Mouse (Mus musculus): ENCODE measurements around the gene Pbx1.

Gene Pbx1

GRCm38 (mm10) chr1:168295782-168296181, 136.3 kb downstream of the Pbx1 start:
- no peak for DNase-seq

GRCm38 (mm10) chr1:168293673-168294072, 138.4 kb downstream of the Pbx1 start:
- no peak for DNase-seq

GRCm38 (mm10) chr1:168292106-168292505, 140.0 kb downstream of the Pbx1 start:
- DNase-seq: no peak

GRCm38 (mm10) chr1:168291643-168292040, 140.4 kb downstream of the Pbx1 start:
- no peak for DNase-seq

- peak; percentile 59 to 71 for DNase-seq
Observed at GRCm38 (mm10) chr1:168291001-168291642, 140.9 kb downstream of the Pbx1 start.

- DNase-seq: no peak
Observed at GRCm38 (mm10) chr1:168290236-168290985, 141.7 kb downstream of the Pbx1 start.

- DNase-seq: peak; percentile 55 to 65
Observed at GRCm38 (mm10) chr1:168288891-168289545, 143.1 kb downstream of the Pbx1 start.

- DNase-seq: peak; percentile 38 to 52
Observed at GRCm38 (mm10) chr1:168287843-168288591, 144.1 kb downstream of the Pbx1 start.

GRCm38 (mm10) chr1:168286862-168287650, 145.0 kb downstream of the Pbx1 start:
- no peak for DNase-seq

GRCm38 (mm10) chr1:168284566-168285141, 147.4 kb downstream of the Pbx1 start:
- DNase-seq: no peak

GRCm38 (mm10) chr1:168283841-168284565, 148.1 kb downstream of the Pbx1 start:
- DNase-seq: no peak

- DNase-seq: no peak
Observed at GRCm38 (mm10) chr1:168283421-168283820, 148.6 kb downstream of the Pbx1 start.

GRCm38 (mm10) chr1:168275678-168276077, 156.4 kb downstream of the Pbx1 start:
- DNase-seq: no peak

GRCm38 (mm10) chr1:168274296-168274695, 157.8 kb downstream of the Pbx1 start:
- DNase-seq: no peak

- DNase-seq: no peak
Observed at GRCm38 (mm10) chr1:168272091-168272490, 160.0 kb downstream of the Pbx1 start.

GRCm38 (mm10) chr1:168271207-168271606, 160.9 kb downstream of the Pbx1 start:
- DNase-seq: no peak

GRCm38 (mm10) chr1:168268751-168269623, 163.1 kb downstream of the Pbx1 start:
- DNase-seq: no peak

- no peak for DNase-seq
Observed at GRCm38 (mm10) chr1:168268224-168268623, 163.8 kb downstream of the Pbx1 start.

GRCm38 (mm10) chr1:168265594-168266390, 166.3 kb downstream of the Pbx1 start:
- DNase-seq: peak; percentile 31 to 41

All from kidney, postnatal 4 days (tissue).